Mouse (Mus musculus): ENCODE measurements at regions not wholly inside any gene's neighbourhood (a gene's known extent, or its start where the extent isn't known, plus 50 kb on each side); places are given as distances from the start of the nearest gene placed in this dataset.

- H3K27me3 ChIP-seq (ENCODE audit: control insufficient read depth, insufficient read depth, low read length) = no peaks in the 10 kb centered on the region
- ATAC-seq (ENCODE audit: insufficient read depth, low FRiP score, low TSS enrichment) (no peak), DNase-seq (ENCODE audit: low spot score) (peak; percentile 14)
- no peak overlapping the region for H3K4me2 ChIP-seq (ENCODE audit: low read depth)
- no peaks in the 10 kb centered on the region for H3K36me3 ChIP-seq (ENCODE audit: control insufficient read depth, insufficient read depth, low read length)
- H3K4me3 ChIP-seq (ENCODE audit: low read depth, low read length) = no peak overlapping the region
- no peaks in the 10 kb centered on the region for H3K9me3 ChIP-seq (ENCODE audit: control insufficient read depth, low read length)
- no peak overlapping the region for H3K9ac ChIP-seq (ENCODE audit: low read length)
- no peaks in the 10 kb centered on the region for H3K4me1 ChIP-seq (ENCODE audit: control insufficient read depth, insufficient read depth, low read length)
- no peak overlapping the region for H3K27ac ChIP-seq (ENCODE audit: low read depth, low read length)
- WGBS = 77% methylated on average over 9 of the region's 9 CpGs
These were observed 104.8 kb upstream of the Adgrl4 start for GRCm38 (mm10) chr3:151332688-151333452.

DNA sequence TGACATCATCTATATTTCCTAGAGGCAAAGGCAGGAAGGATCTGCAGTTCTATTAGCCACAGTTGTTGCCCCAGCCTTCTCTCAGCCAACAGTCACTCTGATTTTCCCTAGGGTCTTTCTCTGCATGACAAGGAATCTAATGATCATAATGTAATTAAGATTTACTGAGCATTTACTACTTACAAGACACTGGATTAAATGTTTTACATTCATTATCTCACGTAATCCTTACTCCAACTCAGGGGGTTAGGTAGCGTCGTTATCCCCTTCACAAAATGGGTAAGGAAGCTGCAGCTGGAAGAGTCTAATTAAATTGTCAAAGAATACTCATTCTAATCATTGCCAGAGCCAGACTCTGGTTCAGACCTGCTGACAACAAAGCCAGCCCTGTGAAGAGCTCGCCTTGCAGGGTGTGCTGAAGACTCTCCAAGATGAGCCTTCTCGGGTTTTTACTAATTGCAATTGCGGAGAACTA, 103.8 kb upstream of the Adgrl4 start:
- H3K4me3 ChIP-seq (ENCODE audit: low read depth, low read length) = no peak overlapping the region
- H3K4me2 ChIP-seq (ENCODE audit: low read depth) = no peak overlapping the region
- H3K4me1 ChIP-seq (ENCODE audit: control insufficient read depth, insufficient read depth, low read length) = no peaks in the 10 kb centered on the region
- H3K27ac ChIP-seq (ENCODE audit: low read depth, low read length) = no peak overlapping the region
- no peak overlapping the region for H3K9ac ChIP-seq (ENCODE audit: low read length)
- H3K27me3 ChIP-seq (ENCODE audit: control insufficient read depth, insufficient read depth, low read length) = no peaks in the 10 kb centered on the region
- H3K36me3 ChIP-seq (ENCODE audit: control insufficient read depth, insufficient read depth, low read length) = no peaks in the 10 kb centered on the region
- 41% methylated on average over 6 of the region's 6 CpGs for WGBS
- DNase-seq (ENCODE audit: low spot score) (peak; percentile 22), ATAC-seq (ENCODE audit: insufficient read depth, low FRiP score, low TSS enrichment) (peak; percentile 17; the same call in 1 of the 2 replicates)
- H3K9me3 ChIP-seq (ENCODE audit: control insufficient read depth, low read length) = no peaks in the 10 kb centered on the region

- no peak for DNase-seq (ENCODE audit: low spot score)
- no peak overlapping the region for H3K4me2 ChIP-seq (ENCODE audit: low read depth)
These were observed 86.1 kb upstream of the Adgrl4 start for GRCm38 (mm10) chr3:151351481-151352090.

DNA sequence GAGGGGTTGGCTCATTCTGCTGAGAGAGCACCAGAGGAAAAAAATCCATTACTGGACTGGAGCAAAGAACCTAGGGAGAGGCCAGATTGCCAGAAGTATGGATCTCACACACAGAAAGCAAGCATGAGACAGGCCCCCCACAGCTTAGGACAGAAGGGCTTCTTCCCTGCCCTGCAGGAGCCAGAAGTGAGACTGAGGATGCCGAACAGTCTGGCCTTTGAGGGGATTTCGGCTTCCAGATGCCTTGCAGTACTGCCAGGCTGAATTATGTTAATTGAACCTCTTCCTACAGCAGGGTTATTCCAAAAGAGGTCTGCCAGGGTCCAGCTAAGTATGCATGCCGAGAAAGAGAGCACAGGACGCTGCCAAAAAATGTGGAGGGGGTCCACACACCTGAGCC, 71.4 kb upstream of the Adgrl4 start:
- no peak overlapping the region for H3K27ac ChIP-seq (ENCODE audit: low read depth, low read length)
- H3K4me2 ChIP-seq (ENCODE audit: low read depth) = no peak overlapping the region
- ATAC-seq (ENCODE audit: insufficient read depth, low FRiP score, low TSS enrichment) (peak; percentile 26; the same call in 1 of the 2 replicates), DNase-seq (ENCODE audit: low spot score) (no peak)
- no peak overlapping the region for H3K9ac ChIP-seq (ENCODE audit: low read length)
- no peaks in the 10 kb centered on the region for H3K9me3 ChIP-seq (ENCODE audit: control insufficient read depth, low read length)
- no peaks in the 10 kb centered on the region for H3K27me3 ChIP-seq (ENCODE audit: control insufficient read depth, insufficient read depth, low read length)
- no peaks in the 10 kb centered on the region for H3K36me3 ChIP-seq (ENCODE audit: control insufficient read depth, insufficient read depth, low read length)
- H3K4me3 ChIP-seq (ENCODE audit: low read depth, low read length) = no peak overlapping the region
- H3K4me1 ChIP-seq (ENCODE audit: control insufficient read depth, insufficient read depth, low read length) = no peaks in the 10 kb centered on the region
- 44% methylated on average over 4 of the region's 4 CpGs for WGBS

More at GRCm38 (mm10) chr3:151351481-151352090, 86.1 kb upstream of the Adgrl4 start:
- Histone ChIP-seq H3K4me3 (ENCODE audit: low read depth, low read length) (no peak overlapping the region), H3K36me3 (ENCODE audit: control insufficient read depth, insufficient read depth, low read length) (no peaks in the 10 kb centered on the region), H3K27ac (ENCODE audit: low read depth, low read length) (no peak overlapping the region), H3K27me3 (ENCODE audit: control insufficient read depth, insufficient read depth, low read length) (no peaks in the 10 kb centered on the region), H3K9ac (ENCODE audit: low read length) (no peak overlapping the region), H3K4me1 (ENCODE audit: control insufficient read depth, insufficient read depth, low read length) (no peaks in the 10 kb centered on the region), H3K9me3 (ENCODE audit: control insufficient read depth, low read length) (no peaks in the 10 kb centered on the region)
- no peak for ATAC-seq (ENCODE audit: insufficient read depth, low FRiP score, low TSS enrichment)
- WGBS = 61% methylated on average over 4 of the region's 4 CpGs

GRCm38 (mm10) chr3:151366707-151367306, 70.9 kb upstream of the Adgrl4 start:
- Histone ChIP-seq H3K9me3 (ENCODE audit: control insufficient read depth, low read length) (no peaks in the 10 kb centered on the region), H3K27ac (ENCODE audit: low read depth, low read length) (no peak overlapping the region), H3K27me3 (ENCODE audit: control insufficient read depth, insufficient read depth, low read length) (no peaks in the 10 kb centered on the region), H3K4me3 (ENCODE audit: low read depth, low read length) (no peak overlapping the region), H3K4me1 (ENCODE audit: control insufficient read depth, insufficient read depth, low read length) (no peaks in the 10 kb centered on the region), H3K36me3 (ENCODE audit: control insufficient read depth, insufficient read depth, low read length) (no peaks in the 10 kb centered on the region), H3K9ac (ENCODE audit: low read length) (no peak overlapping the region), H3K4me2 (ENCODE audit: low read depth) (no peak overlapping the region)
- no peak for DNase-seq (ENCODE audit: low spot score)
- 80% methylated on average over 4 of the region's 4 CpGs for WGBS
- ATAC-seq (ENCODE audit: insufficient read depth, low FRiP score, low TSS enrichment) = 0 out of 2 replicates have a peak, but pooled peaks have one; percentile 3

DNA sequence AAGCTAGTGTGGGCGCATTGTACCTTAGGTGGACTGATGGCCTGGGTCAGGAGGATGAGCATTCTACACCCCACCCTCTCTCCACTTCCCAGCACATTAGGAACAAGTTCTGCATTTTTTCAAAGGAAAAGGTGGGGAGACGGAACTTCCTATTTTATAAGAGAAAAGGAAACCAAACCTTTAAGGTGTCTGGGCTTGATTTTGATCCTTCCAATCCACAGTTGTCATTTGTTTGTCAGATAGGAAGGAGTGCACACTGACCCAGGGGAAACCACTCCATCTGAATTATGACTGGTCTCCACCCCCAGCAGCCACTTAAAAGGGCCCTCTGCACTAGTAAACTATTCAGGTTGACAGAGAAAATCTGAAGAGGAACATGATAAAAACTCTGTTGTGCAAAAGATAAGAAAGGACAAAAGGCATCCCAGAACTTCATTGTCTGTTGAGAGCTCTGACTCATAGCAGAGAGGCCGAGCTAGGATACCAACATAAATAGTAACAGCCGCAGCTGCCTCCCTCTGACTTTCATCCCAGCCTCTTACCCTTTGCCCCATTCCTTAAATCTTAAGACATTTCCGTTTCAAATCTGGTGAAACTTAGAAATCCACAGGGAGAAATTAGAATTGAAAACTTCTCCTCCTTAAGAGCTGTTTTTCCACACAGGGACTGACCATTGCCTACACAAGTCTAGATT, 54.2 kb upstream of the Adgrl4 start:
- H3K9ac ChIP-seq (ENCODE audit: low read length) = no peak overlapping the region
- H3K4me3 ChIP-seq (ENCODE audit: low read depth, low read length) = no peak overlapping the region
- no peaks in the 10 kb centered on the region for H3K27me3 ChIP-seq (ENCODE audit: control insufficient read depth, insufficient read depth, low read length)
- no peak for ATAC-seq (ENCODE audit: insufficient read depth, low FRiP score, low TSS enrichment)
- H3K36me3 ChIP-seq (ENCODE audit: control insufficient read depth, insufficient read depth, low read length) = no peaks in the 10 kb centered on the region
- no peaks in the 10 kb centered on the region for H3K9me3 ChIP-seq (ENCODE audit: control insufficient read depth, low read length)
- no peak overlapping the region for H3K4me2 ChIP-seq (ENCODE audit: low read depth)
- WGBS = 74% methylated on average over 5 of the region's 5 CpGs
- no peaks in the 10 kb centered on the region for H3K4me1 ChIP-seq (ENCODE audit: control insufficient read depth, insufficient read depth, low read length)
- H3K27ac ChIP-seq (ENCODE audit: low read depth, low read length) = no peak overlapping the region
- DNase-seq (ENCODE audit: low spot score) = no peak

GRCm38 (mm10) chr3:151384850-151385249, 52.8 kb upstream of the Adgrl4 start:
- 91% methylated on average over 5 of the region's 5 CpGs for WGBS
- no peak overlapping the region for H3K27ac ChIP-seq (ENCODE audit: low read depth, low read length)
- H3K36me3 ChIP-seq (ENCODE audit: control insufficient read depth, insufficient read depth, low read length) = no peaks in the 10 kb centered on the region
- DNase-seq (ENCODE audit: low spot score) (no peak), ATAC-seq (ENCODE audit: insufficient read depth, low FRiP score, low TSS enrichment) (no peak)
- no peak overlapping the region for H3K4me2 ChIP-seq (ENCODE audit: low read depth)
- H3K9ac ChIP-seq (ENCODE audit: low read length) = no peak overlapping the region
- H3K4me1 ChIP-seq (ENCODE audit: control insufficient read depth, insufficient read depth, low read length) = no peaks in the 10 kb centered on the region
- no peaks in the 10 kb centered on the region for H3K27me3 ChIP-seq (ENCODE audit: control insufficient read depth, insufficient read depth, low read length)
- no peaks in the 10 kb centered on the region for H3K9me3 ChIP-seq (ENCODE audit: control insufficient read depth, low read length)
- no peak overlapping the region for H3K4me3 ChIP-seq (ENCODE audit: low read depth, low read length)

DNA sequence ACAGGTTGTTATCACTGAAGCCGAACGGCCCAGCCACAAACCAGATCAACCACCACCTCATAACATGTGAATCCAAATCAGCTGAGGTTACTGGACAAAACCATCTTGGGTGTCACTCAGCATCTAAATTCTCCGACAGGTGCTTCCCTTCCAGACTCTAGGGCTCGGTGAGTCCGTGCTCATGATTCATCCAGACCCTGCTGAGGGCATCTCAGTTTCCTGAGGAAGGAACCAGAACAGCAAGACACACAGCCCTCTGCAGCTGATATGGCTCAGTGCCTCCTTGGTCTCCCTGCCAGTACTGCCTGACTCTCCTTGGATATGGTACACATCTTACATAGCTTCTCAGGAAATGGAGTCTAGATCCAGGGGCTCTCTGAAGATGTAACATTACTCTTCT, 51.6 kb upstream of the Adgrl4 start:
- Histone ChIP-seq H3K36me3 (ENCODE audit: control insufficient read depth, insufficient read depth, low read length) (no peaks in the 10 kb centered on the region), H3K4me1 (ENCODE audit: control insufficient read depth, insufficient read depth, low read length) (no peaks in the 10 kb centered on the region), H3K4me3 (ENCODE audit: low read depth, low read length) (no peak overlapping the region), H3K9ac (ENCODE audit: low read length) (no peak overlapping the region), H3K27me3 (ENCODE audit: control insufficient read depth, insufficient read depth, low read length) (no peaks in the 10 kb centered on the region), H3K9me3 (ENCODE audit: control insufficient read depth, low read length) (no peaks in the 10 kb centered on the region), H3K27ac (ENCODE audit: low read depth, low read length) (no peak overlapping the region), H3K4me2 (ENCODE audit: low read depth) (no peak overlapping the region)
- WGBS = 88% methylated on average over 5 of the region's 5 CpGs
- no peak for DNase-seq (ENCODE audit: low spot score)
- ATAC-seq (ENCODE audit: insufficient read depth, low FRiP score, low TSS enrichment) = no peak
